Mouse (Mus musculus) ovary, adult 10 weeks (tissue): Measurements from ENCODE around the gene Tmem107. TPM values are rescaled to one million over a fixed set of nuclear protein-coding genes. Genes with fewer than 3 reads are reported as not detected.

Source experiments
- polyA plus RNA-seq: library from polyadenylated mRNA; stranded (reverse); fragments of 350-450 nt; fragmentation: Illumina TruSeq; extraction: RNeasy Lipid Tissue Mini Kit (QIAGEN cat#74804); gene quantifications from one replicate; pipeline ENCODE4 v1.2.3, GENCODE M21; 2014

The Tmem107 gene
- 6.7 TPM for polyA plus RNA-seq

DNA sequence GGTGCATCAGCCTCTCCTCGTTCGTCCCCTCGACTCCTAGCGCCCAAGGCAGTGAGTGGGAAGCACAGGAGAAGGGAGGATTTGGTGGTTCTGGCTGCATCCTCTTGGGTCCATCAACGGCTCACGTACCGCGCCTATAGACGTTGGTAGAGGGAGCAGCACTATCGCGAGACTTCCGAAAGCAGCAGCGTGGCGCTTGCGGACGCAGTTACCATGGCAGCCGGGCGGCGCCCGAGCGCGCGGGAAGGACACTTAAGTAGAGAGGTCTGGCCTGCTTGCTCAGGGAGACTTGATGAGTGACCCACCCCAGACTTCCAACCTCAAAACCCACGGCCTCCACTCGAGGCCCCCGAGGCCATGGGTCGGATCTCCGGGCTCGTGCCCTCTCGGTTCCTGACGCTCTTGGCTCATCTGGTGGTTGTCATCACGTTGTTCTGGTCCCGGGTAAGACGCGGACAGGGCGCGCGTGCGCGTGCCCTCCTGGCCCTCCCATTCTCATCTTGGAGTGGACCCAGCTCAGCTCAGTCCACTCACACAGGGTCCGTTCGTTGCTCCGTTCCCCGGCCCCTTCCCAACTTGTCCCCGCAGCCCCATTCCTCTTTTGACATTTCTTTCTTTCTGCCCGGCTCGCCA, at the start of gene Tmem107:
Gene Tmem107, plus strand, starts transcription at position 217 of the 633 bp plus-strand sequence.

DNA sequence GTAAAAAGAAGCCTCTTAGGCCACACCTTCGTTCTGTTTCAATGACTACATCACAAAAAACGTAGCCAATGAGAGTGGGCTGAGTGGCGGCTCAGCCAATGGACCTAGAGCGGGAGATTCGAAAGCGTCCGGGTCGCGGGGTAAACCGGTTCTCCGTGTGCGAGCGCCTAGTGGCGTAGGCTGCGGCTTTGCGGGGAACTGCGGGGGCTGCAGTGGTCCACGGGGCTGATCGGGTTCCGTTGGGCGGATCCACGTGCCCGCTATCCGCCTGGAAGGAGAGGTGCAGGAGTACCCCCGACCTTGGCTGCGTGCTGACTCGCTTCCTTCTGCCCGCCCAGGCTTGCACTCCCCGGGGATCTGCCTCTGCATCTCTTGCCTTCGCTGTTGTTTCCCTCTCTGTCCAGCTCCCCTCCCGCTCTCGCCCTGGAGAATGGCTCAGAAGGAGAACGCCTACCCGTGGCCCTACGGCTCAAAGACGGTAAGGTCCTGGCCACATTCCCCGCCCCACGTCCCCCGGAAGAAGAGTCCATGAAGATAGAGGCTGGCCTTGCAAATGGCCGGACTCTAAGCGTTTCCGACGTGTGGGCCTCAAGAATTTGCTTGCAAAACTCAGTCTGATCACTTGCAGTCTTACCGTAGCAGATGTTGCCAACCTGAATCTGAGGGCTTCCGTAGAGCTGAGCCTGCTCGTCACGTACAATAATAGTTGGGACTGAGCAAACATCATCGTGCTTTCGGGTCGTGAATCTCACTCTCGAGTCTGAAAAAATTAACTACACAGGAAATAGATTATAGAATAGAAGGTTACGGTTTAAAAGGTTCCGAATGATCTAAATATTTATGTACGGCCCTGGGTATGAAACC, 24.8 kb upstream of the Tmem107 start, which contains the start of gene Aurkb:
Gene Aurkb, plus strand, starts transcription at position 117 of the 864 bp plus-strand sequence.

DNA sequence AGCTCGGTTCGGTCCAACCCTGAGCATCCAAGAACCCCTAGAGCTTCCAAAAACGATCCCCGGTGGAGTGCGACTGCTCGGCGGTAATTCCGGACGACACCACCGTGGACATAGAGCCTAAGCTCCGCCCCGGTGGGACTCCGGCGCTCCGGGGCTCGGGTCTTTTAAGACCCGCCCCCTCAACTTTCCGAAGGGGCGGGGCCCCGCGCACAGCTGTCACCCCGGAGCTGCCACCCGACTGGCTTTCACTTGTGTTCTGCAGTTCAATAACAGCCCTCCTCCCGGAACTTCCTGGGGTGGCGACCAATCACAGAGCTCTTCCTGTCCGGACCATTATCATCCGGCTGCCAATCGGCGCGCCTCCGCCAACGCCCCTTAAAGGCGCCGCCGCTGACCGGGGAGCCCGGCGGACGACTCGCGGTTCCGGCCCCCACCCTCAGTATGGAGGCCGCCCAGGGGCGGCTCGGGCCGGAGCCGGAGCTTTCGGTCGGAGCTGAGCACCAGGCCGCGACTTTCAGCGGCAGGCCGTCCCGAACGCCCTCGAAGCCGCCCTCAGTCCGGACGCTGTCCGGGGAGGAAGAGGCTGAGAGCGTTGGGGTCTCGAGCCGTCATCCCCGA, 11.1 kb upstream of the Tmem107 start, which contains the start of gene Borcs6:
Gene Borcs6, plus strand, starts transcription at position 361 of the 618 bp plus-strand sequence.

DNA sequence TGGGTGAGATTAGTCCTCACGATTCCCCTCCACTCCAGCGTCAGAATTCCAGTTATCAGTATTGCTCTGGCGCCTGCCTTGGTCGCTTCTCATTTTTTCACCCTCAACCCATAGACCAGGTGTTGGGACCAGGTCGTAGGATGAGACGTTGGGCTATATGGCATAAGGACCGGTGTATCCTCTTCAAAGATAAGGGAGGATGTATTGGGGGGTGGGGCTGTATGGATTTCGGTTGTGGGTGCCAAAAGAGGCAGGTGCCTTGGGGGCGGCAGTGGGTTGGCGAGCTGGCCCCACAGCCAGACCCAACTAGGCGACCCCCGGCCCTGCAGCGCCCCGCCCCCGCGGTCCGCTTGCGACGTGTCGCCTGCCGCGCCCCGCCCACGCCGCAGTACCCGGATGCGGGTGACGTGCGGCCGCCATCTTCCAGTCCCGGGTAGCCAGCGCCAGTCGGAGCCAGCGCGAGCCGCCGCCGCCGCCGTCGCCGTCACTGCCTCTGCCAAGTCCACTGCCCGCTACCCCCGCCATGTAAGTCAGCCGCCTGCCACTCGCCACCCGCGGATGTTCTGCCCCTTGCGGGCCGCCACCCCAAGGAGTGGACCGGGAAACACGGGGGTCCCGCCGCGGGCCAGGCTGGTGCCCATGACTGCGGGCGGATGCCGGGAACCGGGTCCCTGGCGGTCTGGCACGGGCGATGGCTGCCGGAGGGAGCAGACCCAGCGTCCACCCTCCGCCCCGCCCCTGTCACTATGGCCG, 17.7 kb downstream of the Tmem107 start, which contains the start of gene Vamp2:
Gene Vamp2, plus strand, starts transcription at position 388 of the 753 bp plus-strand sequence.

DNA sequence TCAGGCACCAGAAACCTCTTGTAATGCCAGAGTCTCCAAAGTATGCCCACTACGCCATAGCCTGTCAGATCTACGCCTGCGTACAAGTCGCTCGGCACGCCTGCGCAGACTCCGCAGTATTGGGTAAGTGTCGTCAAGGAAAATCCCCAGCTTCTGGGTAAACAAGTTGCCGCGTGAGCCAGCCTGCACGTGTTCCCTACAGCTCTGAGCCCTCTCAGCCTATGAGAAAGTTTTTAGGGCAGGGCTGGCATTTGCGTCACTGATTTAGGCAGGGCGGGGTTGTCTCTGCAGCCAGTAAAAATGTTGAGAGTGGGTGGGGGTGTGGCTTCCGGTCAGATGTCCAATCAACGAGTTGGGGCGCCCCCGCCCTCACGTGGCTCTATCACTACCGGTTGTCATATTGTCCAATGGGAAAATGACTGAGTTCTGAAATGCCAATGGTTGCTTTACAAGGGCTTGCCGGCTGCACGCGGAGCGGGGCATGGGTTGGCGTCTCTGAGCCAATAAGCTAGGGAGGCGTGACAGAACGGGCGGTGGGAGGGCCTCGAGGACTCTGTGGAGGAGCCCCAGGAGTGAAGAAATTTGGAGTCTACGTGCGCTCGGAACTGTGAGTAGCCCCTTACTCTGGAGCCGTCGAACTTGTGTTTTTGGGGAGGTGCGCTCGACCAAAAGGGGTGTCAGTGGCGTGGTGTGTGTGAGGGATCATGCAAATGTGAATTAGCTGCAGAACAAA, 24.3 kb downstream of the Tmem107 start, which contains the start of gene Per1:
Gene Per1, plus strand, starts transcription at position 521 of the 733 bp plus-strand sequence.

DNA sequence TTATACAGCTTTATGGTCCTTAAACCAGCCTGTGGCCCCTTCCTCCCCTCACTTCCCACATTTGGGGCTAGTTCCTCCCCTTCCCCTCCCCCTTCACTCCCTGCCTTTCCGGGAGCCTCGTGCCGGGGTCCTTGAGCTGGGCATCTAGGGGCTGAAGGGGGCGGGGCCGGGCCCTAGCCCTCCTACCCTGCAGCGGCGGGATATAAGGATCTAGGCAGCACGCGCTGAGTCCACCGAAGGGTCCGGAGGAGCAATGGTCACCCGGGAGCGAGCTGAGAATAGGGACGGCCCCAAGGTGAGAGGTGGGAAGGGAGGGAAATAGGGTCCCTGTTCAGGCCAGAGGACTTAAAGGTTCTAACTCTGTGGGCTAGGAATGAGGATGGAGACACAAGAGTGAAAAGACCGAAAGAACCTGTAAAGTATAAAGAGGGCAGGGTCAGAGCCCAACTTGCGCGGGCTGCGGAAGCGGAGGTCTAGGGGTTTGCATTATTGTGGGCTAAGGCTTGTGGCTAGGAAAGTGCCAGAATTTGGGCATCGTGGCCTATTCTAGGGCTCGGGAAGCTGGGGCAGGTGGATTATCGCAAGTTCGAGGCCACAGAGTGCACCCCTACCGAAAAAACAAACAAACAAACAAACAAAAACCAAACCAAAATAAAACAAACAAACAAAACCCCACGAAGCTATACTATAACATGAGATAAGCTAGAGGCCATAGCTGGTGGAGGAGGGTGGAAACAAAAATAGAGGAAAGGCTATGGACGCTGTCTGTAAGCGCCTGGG, 49.8 kb downstream of the Tmem107 start, which contains the start of gene Hes7:
Gene Hes7, plus strand, starts transcription at position 184 of the 780 bp plus-strand sequence.

DNA sequence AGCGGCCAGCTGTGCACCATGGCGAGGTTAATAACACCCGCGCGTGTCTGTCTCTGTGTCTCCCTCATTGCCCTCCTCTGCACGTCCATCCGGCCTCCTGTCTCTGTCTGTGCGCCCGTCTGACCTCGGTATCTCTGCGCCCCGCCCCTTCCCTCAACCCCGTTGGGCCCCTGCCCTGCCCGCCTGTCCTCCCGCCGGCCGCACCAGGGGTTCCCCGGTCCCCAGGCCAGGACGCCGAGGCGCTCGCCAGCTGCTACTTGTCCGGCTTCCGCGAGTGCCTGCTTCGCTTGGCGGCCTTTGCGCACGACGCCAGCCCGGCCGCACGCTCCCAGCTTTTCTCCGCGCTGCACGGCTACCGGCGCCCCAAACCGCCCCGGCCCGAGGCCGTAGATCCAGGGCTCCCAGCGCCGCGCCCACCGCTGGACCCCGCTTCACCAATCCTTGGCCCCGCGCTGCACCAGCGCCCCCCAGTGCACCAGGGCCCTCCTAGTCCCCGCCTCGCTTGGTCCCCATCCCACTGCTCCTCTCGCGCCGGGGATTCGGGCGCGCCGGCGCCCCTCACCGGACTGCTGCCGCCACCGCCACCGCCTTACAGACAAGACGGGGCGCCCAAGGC, 51.8 kb downstream of the Tmem107 start, which contains the start of gene 9130213A22Rik:
Gene 9130213A22Rik, minus strand, starts transcription at position 254 of the 616 bp plus-strand sequence.

Other genes starting within 250 kb of the Tmem107 start
- gene Ndel1, start 198.9 kb upstream of the Tmem107 start, polyA plus RNA-seq, result 156 TPM
- gene Rnf222, start 182.3 kb upstream of the Tmem107 start, polyA plus RNA-seq, result not detected
- 218 TPM for gene Rpl26, start 169.2 kb upstream of the Tmem107 start, polyA plus RNA-seq
- not detected for gene Odf4, start 143.7 kb upstream of the Tmem107 start, polyA plus RNA-seq
- 2.1 TPM for gene Arhgef15, start 113.3 kb upstream of the Tmem107 start, polyA plus RNA-seq
- gene Slc25a35, start 102.7 kb upstream of the Tmem107 start, polyA plus RNA-seq, result 60.6 TPM
- gene Rangrf, start 95.6 kb upstream of the Tmem107 start, polyA plus RNA-seq, result 5.8 TPM
- gene Pfas, start 62.3 kb upstream of the Tmem107 start, polyA plus RNA-seq, result 12.1 TPM
- 12.8 TPM for gene Ctc1, start 54.9 kb upstream of the Tmem107 start, polyA plus RNA-seq
- gene Aurkb, start 25.2 kb upstream of the Tmem107 start, polyA plus RNA-seq, result 9.7 TPM
- 3.1 TPM for gene Borcs6, start 11.1 kb upstream of the Tmem107 start, polyA plus RNA-seq
- gene Vamp2, start 17.7 kb downstream of the Tmem107 start, polyA plus RNA-seq, result 63.5 TPM
- gene Per1, start 24.4 kb downstream of the Tmem107 start, polyA plus RNA-seq, result 0.29 TPM
- not detected for gene Hes7, start 49.6 kb downstream of the Tmem107 start, polyA plus RNA-seq
- gene 9130213A22Rik, start 51.8 kb downstream of the Tmem107 start, polyA plus RNA-seq, result not detected
- not detected for gene Aloxe3, start 55.1 kb downstream of the Tmem107 start, polyA plus RNA-seq
- not detected for gene Alox12b, start 86.2 kb downstream of the Tmem107 start, polyA plus RNA-seq
- not detected for gene Alox8, start 127.0 kb downstream of the Tmem107 start, polyA plus RNA-seq
- 0.97 TPM for gene Gucy2e, start 166.2 kb downstream of the Tmem107 start, polyA plus RNA-seq